Mouse (Mus musculus): ENCODE data around the gene Arhgap27. TPM values are rescaled to one million over a fixed set of nuclear protein-coding genes. Genes with fewer than 3 reads are reported as not detected.
A peak's percentile ranks its signal among the peaks of the same experiment; 100 is the strongest.

Gene Arhgap27
- polyA plus RNA-seq, 1 experiment = 38.4 TPM

DNA sequence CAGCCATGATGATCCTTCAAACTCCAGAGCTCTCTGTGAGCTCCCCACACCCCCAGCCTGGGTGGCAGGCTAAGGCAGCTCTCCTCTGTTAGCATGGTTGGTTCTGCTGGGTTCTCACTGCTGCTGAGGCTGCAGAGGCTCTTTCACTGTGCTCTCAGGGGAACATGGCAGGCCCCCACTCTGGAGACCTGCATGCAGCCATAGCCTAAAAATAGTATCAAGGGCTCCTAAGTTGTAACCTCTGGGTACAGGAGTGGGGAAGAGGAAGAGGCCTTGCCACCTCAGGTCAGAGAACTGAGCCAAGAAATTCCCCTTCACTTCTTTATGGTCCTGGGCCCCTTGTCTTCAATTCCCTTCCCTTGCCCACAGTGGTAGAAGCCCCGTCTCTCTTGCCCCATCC is 19.6 kb downstream of the Arhgap27 start:
- TF ChIP-seq POLR2A (IDR thresholded peaks at IDR 0.05; ENCODE audit: low read depth, low read length) (no peak), CTCF (conservative IDR thresholded peaks at IDR 0.05; ENCODE audit: insufficient read depth, insufficient read length, low read depth, low read length) (no peak)
- no peak for DNase-seq
- H3K36me3 ChIP-seq (ENCODE audit: control insufficient read depth, insufficient read depth, low read length) = no peaks in the 10 kb centered on the region
- H3K27ac ChIP-seq (ENCODE audit: insufficient read depth, low read depth, low read length) = no peak overlapping the region
- 94% methylated on average over 1 of the region's 1 CpGs for WGBS
- no peaks in the 10 kb centered on the region for H3K27me3 ChIP-seq (replicated peaks; ENCODE audit: control insufficient read depth, insufficient read depth, low read length)
- no peak overlapping the region for H3K4me3 ChIP-seq (ENCODE audit: insufficient read depth, low read depth, low read length)
- peaks cover 37% of the 10 kb centered on the region for H3K4me1 ChIP-seq (ENCODE audit: control insufficient read depth, insufficient read depth, low read length)

DNA sequence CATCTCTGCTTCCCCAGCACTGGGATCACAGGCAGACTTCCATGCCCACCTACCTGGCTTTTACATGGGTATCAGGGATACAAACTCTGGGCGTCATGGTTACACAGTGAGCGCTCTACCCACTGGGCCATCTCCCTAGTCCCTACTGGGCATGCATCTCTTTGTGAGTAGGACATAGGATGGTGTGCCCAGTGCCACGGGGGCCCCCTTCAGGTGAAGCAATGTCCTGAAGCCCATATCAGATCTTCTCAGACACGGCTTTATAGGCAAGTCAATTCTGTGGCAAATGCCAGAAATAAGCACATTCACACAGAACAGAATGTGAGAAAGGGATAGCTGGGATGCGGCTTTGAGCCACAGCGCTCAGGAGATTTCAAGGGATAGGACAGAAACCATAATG is 20.4 kb downstream of the Arhgap27 start:
- Histone ChIP-seq H3K4me1 (ENCODE audit: control insufficient read depth, insufficient read depth, low read length) (peaks cover 45% of the 10 kb centered on the region), H3K27ac (ENCODE audit: insufficient read depth, low read depth, low read length) (no peak overlapping the region)
- TF ChIP-seq POLR2A (IDR thresholded peaks at IDR 0.05; ENCODE audit: low read depth, low read length) = no peak
- TF ChIP-seq CTCF (conservative IDR thresholded peaks at IDR 0.05; ENCODE audit: insufficient read depth, insufficient read length, low read depth, low read length) = no peak

DNA sequence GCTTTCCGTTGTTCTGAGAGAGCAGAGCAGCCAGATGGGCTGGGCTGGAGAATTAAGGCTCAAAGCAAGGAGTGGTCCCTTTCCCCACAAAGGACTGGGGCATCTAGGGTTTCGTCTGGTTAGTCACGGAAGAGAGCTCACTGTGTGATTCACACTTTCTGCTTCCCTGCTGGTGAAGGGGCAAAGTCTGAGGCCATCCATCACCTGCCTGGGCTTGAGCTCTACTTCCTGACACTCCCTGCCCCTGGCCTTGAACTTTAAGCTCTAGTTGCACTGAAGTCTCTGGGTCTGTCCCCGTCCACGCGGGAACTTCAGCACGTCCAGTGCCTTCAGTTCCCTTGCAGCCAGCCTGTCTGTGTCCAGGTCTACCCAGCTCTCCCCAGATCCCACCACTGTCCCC is 22.8 kb downstream of the Arhgap27 start:
- peak overlapping the region; percentile 97 for H3K27ac ChIP-seq (ENCODE audit: insufficient read depth, low read depth, low read length)
- H3K4me1 ChIP-seq (ENCODE audit: control insufficient read depth, insufficient read depth, low read length) = peaks cover 40% of the 10 kb centered on the region
- H3K4me3 ChIP-seq (ENCODE audit: insufficient read depth, low read depth, low read length) = no peak overlapping the region
- H3K36me3 ChIP-seq (ENCODE audit: control insufficient read depth, insufficient read depth, low read length) = no peaks in the 10 kb centered on the region; the same call in 1 of the 2 replicates
- TF ChIP-seq CTCF (conservative IDR thresholded peaks at IDR 0.05; ENCODE audit: insufficient read depth, insufficient read length, low read depth, low read length) (no peak), POLR2A (IDR thresholded peaks at IDR 0.05; ENCODE audit: low read depth, low read length) (peak; percentile 11)
- H3K27me3 ChIP-seq (replicated peaks; ENCODE audit: control insufficient read depth, insufficient read depth, low read length) = no peaks in the 10 kb centered on the region
- WGBS = 34% methylated on average over 7 of the region's 7 CpGs
- peak; percentile 92 for DNase-seq

More for the DNA sequence above, 20.4 kb downstream of the Arhgap27 start:
- 88% methylated on average over 6 of the region's 6 CpGs for WGBS
- DNase-seq = no peak
- Histone ChIP-seq H3K27me3 (replicated peaks; ENCODE audit: control insufficient read depth, insufficient read depth, low read length) (no peaks in the 10 kb centered on the region), H3K4me3 (ENCODE audit: insufficient read depth, low read depth, low read length) (no peak overlapping the region), H3K36me3 (ENCODE audit: control insufficient read depth, insufficient read depth, low read length) (no peaks in the 10 kb centered on the region)

DNA sequence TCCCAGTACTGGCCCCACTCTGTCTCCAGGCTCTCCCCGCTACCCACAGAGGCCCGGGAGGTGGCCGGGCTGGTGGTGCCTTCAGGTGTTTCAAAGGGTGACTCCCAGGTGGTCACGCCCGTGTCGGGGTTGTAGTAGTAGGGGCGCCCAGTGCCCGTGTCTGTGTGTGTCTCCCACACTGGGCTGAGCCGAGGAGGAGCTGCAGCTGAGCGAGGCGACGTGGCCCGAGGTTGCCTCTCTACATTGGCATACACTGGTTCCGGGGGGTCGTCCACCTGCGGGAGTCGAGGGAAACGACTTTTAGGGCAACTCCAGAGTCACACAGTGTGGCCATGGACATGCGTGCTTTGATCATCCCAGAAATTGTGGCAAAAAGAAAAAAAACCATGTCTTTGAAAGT is 23.4 kb downstream of the Arhgap27 start:
- TF ChIP-seq CTCF (conservative IDR thresholded peaks at IDR 0.05; ENCODE audit: insufficient read depth, insufficient read length, low read depth, low read length) = no peak
- DNase-seq = no peak
- Histone ChIP-seq H3K27me3 (replicated peaks; ENCODE audit: control insufficient read depth, insufficient read depth, low read length) (no peaks in the 10 kb centered on the region), H3K4me1 (ENCODE audit: control insufficient read depth, insufficient read depth, low read length) (peaks cover 35% of the 10 kb centered on the region), H3K4me3 (ENCODE audit: insufficient read depth, low read depth, low read length) (peak overlapping the region; percentile 48), H3K27ac (ENCODE audit: insufficient read depth, low read depth, low read length) (peak overlapping the region; percentile 97), H3K36me3 (ENCODE audit: control insufficient read depth, insufficient read depth, low read length) (no peaks in the 10 kb centered on the region; the same call in 1 of the 2 replicates)
- 41% methylated on average over 19 of the region's 19 CpGs for WGBS

DNA sequence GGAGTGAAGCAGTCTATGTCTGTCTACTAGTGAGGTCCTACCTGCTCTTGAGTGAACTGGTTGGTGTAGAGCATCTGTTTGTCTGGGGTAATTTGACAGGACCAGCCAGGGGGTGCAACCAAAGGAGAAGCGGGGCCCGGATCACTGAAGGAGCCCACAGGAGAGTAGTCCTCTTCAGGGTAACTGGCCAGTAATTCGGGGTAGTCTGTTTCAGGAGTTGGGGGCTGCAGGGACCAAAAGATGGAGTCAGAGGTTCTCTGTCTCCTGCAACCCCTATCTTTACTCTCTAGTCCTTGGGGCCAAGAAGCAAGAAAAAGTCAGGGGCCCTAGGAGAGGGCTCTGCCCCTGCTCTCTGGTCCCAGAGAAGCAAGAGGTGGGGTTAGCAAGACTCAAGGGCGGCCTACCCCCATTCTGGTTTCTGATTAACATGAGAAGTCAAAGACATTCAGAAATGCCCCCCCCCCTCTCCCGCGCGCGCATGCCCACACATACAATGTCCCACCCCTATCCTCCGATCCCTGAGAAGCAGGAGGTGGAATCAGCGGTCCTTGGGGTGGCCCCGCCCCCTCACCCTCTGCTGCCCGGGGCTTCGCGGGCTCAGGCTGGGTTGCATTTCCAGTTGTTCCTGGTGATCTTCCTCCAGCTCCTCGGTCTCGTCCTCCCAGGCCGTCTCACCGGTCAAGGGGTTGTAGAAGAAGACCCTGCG is 23.9 kb downstream of the Arhgap27 start:
- TF ChIP-seq CTCF (conservative IDR thresholded peaks at IDR 0.05; ENCODE audit: insufficient read depth, insufficient read length, low read depth, low read length) (no peak), POLR2A (IDR thresholded peaks at IDR 0.05; ENCODE audit: low read depth, low read length) (peak; percentile 25)
- H3K27me3 ChIP-seq (replicated peaks; ENCODE audit: control insufficient read depth, insufficient read depth, low read length) = no peaks in the 10 kb centered on the region
- H3K4me1 ChIP-seq (ENCODE audit: control insufficient read depth, insufficient read depth, low read length) = peaks cover 33% of the 10 kb centered on the region; the same call in 1 of the 2 replicates
- WGBS = 32% methylated on average over 19 of the region's 19 CpGs
- H3K4me3 ChIP-seq (ENCODE audit: insufficient read depth, low read depth, low read length) = peak overlapping the region; percentile 48
- peak; percentile 90 for DNase-seq
- no peaks in the 10 kb centered on the region; the same call in 1 of the 2 replicates for H3K36me3 ChIP-seq (ENCODE audit: control insufficient read depth, insufficient read depth, low read length)
- H3K27ac ChIP-seq (ENCODE audit: insufficient read depth, low read depth, low read length) = peak overlapping the region; percentile 97

DNA sequence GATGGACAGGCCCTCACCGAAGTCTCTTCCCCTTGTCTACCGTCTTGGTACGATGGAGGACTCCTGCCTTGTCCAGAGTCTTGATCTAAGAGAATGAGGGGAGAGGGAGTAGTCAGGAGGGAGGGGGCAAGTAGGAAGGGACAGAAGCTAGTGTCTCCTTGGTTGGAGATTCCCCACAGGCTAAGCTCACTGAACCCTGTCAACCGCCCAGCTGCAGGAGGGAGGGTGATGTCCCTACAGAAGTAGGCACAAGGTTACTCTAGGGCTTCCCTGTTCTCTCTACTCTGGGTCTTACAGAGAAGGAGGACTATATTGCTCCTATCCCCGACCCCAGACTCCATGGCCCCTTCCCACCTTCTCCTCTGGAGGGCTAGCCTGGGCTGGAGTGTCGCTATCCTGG is 24.8 kb downstream of the Arhgap27 start:
- no peak overlapping the region for H3K4me3 ChIP-seq (ENCODE audit: insufficient read depth, low read depth, low read length)
- H3K36me3 ChIP-seq (ENCODE audit: control insufficient read depth, insufficient read depth, low read length) = no peaks in the 10 kb centered on the region; the same call in 1 of the 2 replicates
- 67% methylated on average over 6 of the region's 6 CpGs for WGBS
- TF ChIP-seq POLR2A (IDR thresholded peaks at IDR 0.05; ENCODE audit: low read depth, low read length) = no peak
- H3K27me3 ChIP-seq (replicated peaks; ENCODE audit: control insufficient read depth, insufficient read depth, low read length) = no peaks in the 10 kb centered on the region
- H3K27ac ChIP-seq (ENCODE audit: insufficient read depth, low read depth, low read length) = peak overlapping the region; percentile 90
- peak; percentile 72 for DNase-seq
- peaks cover 33% of the 10 kb centered on the region; the same call in 1 of the 2 replicates for H3K4me1 ChIP-seq (ENCODE audit: control insufficient read depth, insufficient read depth, low read length)

DNA sequence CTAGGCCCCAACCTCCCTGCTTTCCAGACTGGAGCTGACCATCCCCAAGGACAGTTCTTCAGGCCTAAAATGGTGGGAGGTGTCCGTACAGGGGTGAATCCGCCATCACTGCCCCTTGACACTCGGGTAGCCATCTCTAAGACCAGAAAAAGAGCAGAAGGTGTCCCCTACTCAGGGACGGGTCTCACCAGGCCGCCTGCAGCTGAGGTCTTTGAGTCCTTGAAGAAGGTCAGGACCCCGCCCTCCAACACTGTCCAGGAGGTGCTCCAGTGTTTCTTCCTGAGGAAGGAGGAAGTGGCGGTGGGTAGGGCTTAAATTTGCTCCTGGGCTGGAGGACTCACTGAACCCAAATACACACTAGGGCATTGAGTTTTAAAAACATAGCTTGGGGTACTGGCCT is 25.4 kb downstream of the Arhgap27 start:
- 86% methylated on average over 7 of the region's 7 CpGs for WGBS

More for the DNA sequence above, 25.4 kb downstream of the Arhgap27 start:
- Histone ChIP-seq H3K27ac (ENCODE audit: insufficient read depth, low read depth, low read length) (no peak overlapping the region), H3K4me3 (ENCODE audit: insufficient read depth, low read depth, low read length) (no peak overlapping the region), H3K4me1 (ENCODE audit: control insufficient read depth, insufficient read depth, low read length) (peaks cover 33% of the 10 kb centered on the region; the same call in 1 of the 2 replicates), H3K36me3 (ENCODE audit: control insufficient read depth, insufficient read depth, low read length) (no peaks in the 10 kb centered on the region; the same call in 1 of the 2 replicates), H3K27me3 (replicated peaks; ENCODE audit: control insufficient read depth, insufficient read depth, low read length) (no peaks in the 10 kb centered on the region)
- TF ChIP-seq POLR2A (IDR thresholded peaks at IDR 0.05; ENCODE audit: low read depth, low read length) (no peak), CTCF (conservative IDR thresholded peaks at IDR 0.05; ENCODE audit: insufficient read depth, insufficient read length, low read depth, low read length) (no peak)
- DNase-seq = no peak

Measured in kidney, adult 2 months (tissue).